Mouse (Mus musculus) lung, postnatal 4 days (tissue): ENCODE results near the gene Golga2.

Experiments used
- DNase-seq, 2 experiments: peaks; one replicate each; pipeline ENCODE4 v3.0.0; 2021

The Golga2 gene

GRCm38 (mm10) chr2:32344598-32345321, 57.6 kb downstream of the Golga2 start:
- DNase-seq: no peak

GRCm38 (mm10) chr2:32347019-32347418, 59.8 kb downstream of the Golga2 start:
- DNase-seq: no peak

- no peak for DNase-seq
Measured at GRCm38 (mm10) chr2:32348311-32348710, 61.1 kb downstream of the Golga2 start.

- DNase-seq: no peak
Measured at GRCm38 (mm10) chr2:32349625-32350255, 62.6 kb downstream of the Golga2 start.

- no peak for DNase-seq
Measured at GRCm38 (mm10) chr2:32350471-32351051, 63.4 kb downstream of the Golga2 start.

GRCm38 (mm10) chr2:32351471-32351961, 64.3 kb downstream of the Golga2 start:
- DNase-seq: no peak

GRCm38 (mm10) chr2:32352151-32353006, 65.2 kb downstream of the Golga2 start, which contains the start of gene Ciz1:
Gene Ciz1 (plus strand): TSS chr2:32352327.
- peak in 1 of 2 experiments; percentile 24 for DNase-seq

GRCm38 (mm10) chr2:32353007-32353542, 65.9 kb downstream of the Golga2 start, which contains the start of gene Dnm1:
Gene Dnm1 (minus strand): TSS chr2:32353338.
- DNase-seq: peak; percentile 92 to 95

- no peak for DNase-seq
Measured at GRCm38 (mm10) chr2:32353836-32354235, 66.7 kb downstream of the Golga2 start.

- no peak for DNase-seq
Measured at GRCm38 (mm10) chr2:32354336-32354895, 67.2 kb downstream of the Golga2 start.

- DNase-seq: no peak
Measured at GRCm38 (mm10) chr2:32356216-32356615, 69.0 kb downstream of the Golga2 start.
